In the genomic region with DNA sequence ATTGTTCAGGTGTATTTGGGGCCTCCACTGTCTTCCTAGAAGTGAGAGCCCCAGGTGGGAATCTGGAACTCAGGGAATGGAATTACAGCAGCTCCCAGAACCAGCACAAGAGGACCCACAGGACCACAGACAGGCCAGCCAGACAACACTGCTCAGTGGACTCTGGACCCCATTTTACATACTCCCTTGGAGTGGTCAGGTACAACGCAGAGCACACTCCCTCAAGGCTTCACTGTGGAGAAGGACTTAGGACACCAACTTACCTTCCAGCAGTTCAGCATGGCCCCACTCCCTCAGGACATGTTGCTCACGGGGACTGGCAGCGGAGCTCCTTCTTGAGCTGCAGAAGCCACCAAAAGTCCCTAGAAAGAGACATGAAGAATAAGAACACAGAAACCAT, we compare ENCODE assay signal across 9 mouse cellular contexts. TPM values are rescaled to one million over a fixed set of nuclear protein-coding genes. Genes with fewer than 3 reads are reported as not detected.
A peak's percentile ranks its signal among the peaks of the same experiment; 100 is the strongest.
DNase-seq lines count a peak whose midpoint lies in the region; ATAC-seq lines count a peak whose summit lies in the region.
"Had no signal": no experiment of that assay in that cellular context is flagged by ENCODE, and none has a peak within 500 bp of the region (broad histone marks: within the 10 kb centered on the region; RNA-seq: fewer than 3 reads in every experiment).

No protein-coding gene starts in this region.

- WGBS in heart, embryonic 16.5 days, result 93% methylated on average over 3 of the region's 3 CpGs
- WGBS in embryonic facial prominence, embryonic 14.5 days, result 82% methylated on average over 3 of the region's 3 CpGs
- 90% methylated on average over 3 of the region's 3 CpGs for WGBS in kidney, embryonic 15.5 days
- 94% methylated on average over 3 of the region's 3 CpGs for WGBS in midbrain, embryonic 16.5 days

- intact Hi-C loops in heart, postnatal 10 days (cut with DNase I), result no loop called here

- peak overlapping the region; percentile 84 for H3K4me3 ChIP-seq in heart, embryonic 16.5 days (ENCODE audit: low read length)
- H3K4me3 ChIP-seq in embryonic facial prominence, embryonic 14.5 days (ENCODE audit: low read depth, low read length), result peak overlapping the region; percentile 78
- H3K4me3 ChIP-seq in kidney, embryonic 15.5 days (replicated peaks), result peak overlapping the region; percentile 67
- H3K4me3 ChIP-seq in midbrain, embryonic 16.5 days (ENCODE audit: low read depth, low read length), result peak overlapping the region; percentile 55

- peaks cover 10% of the 10 kb centered on the region for H3K4me1 ChIP-seq in heart, embryonic 16.5 days (ENCODE audit: control insufficient read depth, insufficient read depth, low read length)
- H3K4me1 ChIP-seq in embryonic facial prominence, embryonic 14.5 days (ENCODE audit: control insufficient read depth, insufficient read depth, low read length), result peaks cover 7% of the 10 kb centered on the region
- peaks cover 13% of the 10 kb centered on the region for H3K4me1 ChIP-seq in kidney, embryonic 15.5 days
- peaks cover 12% of the 10 kb centered on the region for H3K4me1 ChIP-seq in midbrain, embryonic 16.5 days (ENCODE audit: control insufficient read depth, insufficient read depth, low read length)

- no peaks in the 10 kb centered on the region for H3K27me3 ChIP-seq in heart, embryonic 16.5 days (ENCODE audit: control insufficient read depth, insufficient read depth, low read length)
- H3K27me3 ChIP-seq in embryonic facial prominence, embryonic 14.5 days (replicated peaks; ENCODE audit: control insufficient read depth, insufficient read depth, low read length), result no peaks in the 10 kb centered on the region
- no peaks in the 10 kb centered on the region for H3K27me3 ChIP-seq in kidney, embryonic 15.5 days
- no peaks in the 10 kb centered on the region for H3K27me3 ChIP-seq in midbrain, embryonic 16.5 days (ENCODE audit: control insufficient read depth, insufficient read depth, low read depth, low read length)

- peaks cover 1% of the 10 kb centered on the region for H3K9me3 ChIP-seq in heart, embryonic 16.5 days (replicated peaks; ENCODE audit: control insufficient read depth, low read length)
- H3K9me3 ChIP-seq in embryonic facial prominence, embryonic 14.5 days (ENCODE audit: control insufficient read depth, low read length), result peaks cover 9% of the 10 kb centered on the region
- H3K9me3 ChIP-seq in kidney, embryonic 15.5 days (replicated peaks), result peaks cover 4% of the 10 kb centered on the region; the same call in 1 of the 2 replicates
- H3K9me3 ChIP-seq in midbrain, embryonic 16.5 days (replicated peaks; ENCODE audit: control insufficient read depth, low read length, poor library complexity, severe bottlenecking), result peaks cover 4% of the 10 kb centered on the region; the same call in 1 of the 2 replicates

- peaks cover 32% of the 10 kb centered on the region for H3K36me3 ChIP-seq in heart, embryonic 16.5 days (ENCODE audit: control insufficient read depth, insufficient read depth)
- H3K36me3 ChIP-seq in embryonic facial prominence, embryonic 14.5 days (ENCODE audit: control insufficient read depth, insufficient read depth, low read length), result peaks cover 41% of the 10 kb centered on the region
- H3K36me3 ChIP-seq in kidney, embryonic 15.5 days, result peaks cover 41% of the 10 kb centered on the region
- H3K36me3 ChIP-seq in midbrain, embryonic 16.5 days (ENCODE audit: control insufficient read depth, insufficient read depth, low read length), result peaks cover 20% of the 10 kb centered on the region

- no peak overlapping the region for H3K27ac ChIP-seq in heart, embryonic 16.5 days (ENCODE audit: low read length)
- H3K27ac ChIP-seq in embryonic facial prominence, embryonic 14.5 days (replicated peaks; ENCODE audit: low read depth, low read length), result no peak overlapping the region
- no peak overlapping the region for H3K27ac ChIP-seq in kidney, embryonic 15.5 days
- no peak overlapping the region for H3K27ac ChIP-seq in midbrain, embryonic 16.5 days (ENCODE audit: low read length)

- peak overlapping the region; percentile 79 for H3K4me2 ChIP-seq in heart, embryonic 16.5 days (ENCODE audit: low read depth, low read length)
- peak overlapping the region; percentile 76 for H3K4me2 ChIP-seq in embryonic facial prominence, embryonic 14.5 days (ENCODE audit: low read depth, low read length)
- H3K4me2 ChIP-seq in kidney, embryonic 15.5 days, result peak overlapping the region; percentile 61
- peak overlapping the region; percentile 82 for H3K4me2 ChIP-seq in midbrain, embryonic 16.5 days (ENCODE audit: low read length)

- ATAC-seq in heart, embryonic 16.5 days (replicated peaks; ENCODE audit: extremely low read depth, insufficient read depth, low FRiP score), result no peak
- no peak for ATAC-seq in embryonic facial prominence, embryonic 14.5 days (ENCODE audit: low read depth)
- no peak for ATAC-seq in kidney, embryonic 15.5 days (replicated peaks; ENCODE audit: low FRiP score)
- ATAC-seq in midbrain, embryonic 16.5 days, result no peak

- DNase-seq in heart, postnatal 10 days, result no peak
- DNase-seq in embryonic facial prominence, embryonic 14.5 days (ENCODE audit: low spot score), result no peak
- DNase-seq in spleen, adult 18-20 months, result no peak
- no peak for DNase-seq in thymus, postnatal 0 days (ENCODE audit: low spot score)
- no peak for DNase-seq in thymus, postnatal 4 days
- DNase-seq: cerebellum, adult 11 months had no signal

- H3K9ac ChIP-seq in heart, embryonic 16.5 days (ENCODE audit: low read length), result no peak overlapping the region; the same call in 1 of the 2 replicates
- H3K9ac ChIP-seq in embryonic facial prominence, embryonic 14.5 days (ENCODE audit: low read depth, low read length), result peak overlapping the region; percentile 76; the same call in 1 of the 2 replicates
- 0 out of 2 replicates have a peak overlapping the region, but pooled peaks have one; percentile 21 for H3K9ac ChIP-seq in kidney, embryonic 15.5 days
- 0 out of 2 replicates have a peak overlapping the region, but pooled peaks have one; percentile 60 for H3K9ac ChIP-seq in midbrain, embryonic 16.5 days (ENCODE audit: low read depth, low read length)

RNA-seq across cellular contexts. Expression of gene Polrmt, which starts 1.0 kb away (rescaled TPM):
- 36.1 and 36.3 TPM in 2 replicates for polyA plus RNA-seq in heart, embryonic 16.5 days (2015; fragmentation: Nextera tagmentation; extraction: Ambion mirVana)
- 10 to 100 TPM; 36.3 to 54.4 TPM for total RNA-seq in heart, postnatal 10 days (2021)
- 32.5 and 33.6 TPM in 2 replicates for polyA plus RNA-seq in embryonic facial prominence, embryonic 14.5 days (2014; fragmentation: Nextera tagmentation; extraction: Ambion mirVana)
- 43.7 and 54.4 TPM in 2 replicates for polyA plus RNA-seq in kidney, embryonic 15.5 days (2015; fragmentation: Nextera tagmentation; extraction: Ambion mirVana)
- polyA plus RNA-seq in midbrain, embryonic 16.5 days (2015; fragmentation: Nextera tagmentation; extraction: Ambion mirVana), result 45.3 and 45.9 TPM in 2 replicates
- 35.2 and 39.5 TPM in 2 replicates for polyA plus RNA-seq in thymus, postnatal 0 days (2015; fragmentation: Nextera tagmentation; extraction: Ambion mirVana)

RNA-seq across cellular contexts. Expression of gene Fgf22, which starts 9.5 kb away (rescaled TPM):
- polyA plus RNA-seq in heart, embryonic 16.5 days (2015; fragmentation: Nextera tagmentation; extraction: Ambion mirVana), result 0.13 TPM in 1 of 2 replicates, not detected in the other
- total RNA-seq in heart, postnatal 10 days (2021), result not detected
- polyA plus RNA-seq in embryonic facial prominence, embryonic 14.5 days (2014; fragmentation: Nextera tagmentation; extraction: Ambion mirVana), result 0.35 and 0.38 TPM in 2 replicates
- 0.12 and 0.14 TPM in 2 replicates for polyA plus RNA-seq in kidney, embryonic 15.5 days (2015; fragmentation: Nextera tagmentation; extraction: Ambion mirVana)
- 1.8 TPM in 2 replicates for polyA plus RNA-seq in midbrain, embryonic 16.5 days (2015; fragmentation: Nextera tagmentation; extraction: Ambion mirVana)
- polyA plus RNA-seq in thymus, postnatal 0 days (2015; fragmentation: Nextera tagmentation; extraction: Ambion mirVana), result 0.23 TPM in 1 of 2 replicates, not detected in the other

RNA-seq across cellular contexts. Expression of gene Rnf126, which starts 21.3 kb away (rescaled TPM):
- 56.0 and 57.4 TPM in 2 replicates for polyA plus RNA-seq in heart, embryonic 16.5 days (2015; fragmentation: Nextera tagmentation; extraction: Ambion mirVana)
- 10 to 100 TPM; 31.8 to 34.4 TPM for total RNA-seq in heart, postnatal 10 days (2021)
- 77.5 and 78.9 TPM in 2 replicates for polyA plus RNA-seq in embryonic facial prominence, embryonic 14.5 days (2014; fragmentation: Nextera tagmentation; extraction: Ambion mirVana)
- polyA plus RNA-seq in kidney, embryonic 15.5 days (2015; fragmentation: Nextera tagmentation; extraction: Ambion mirVana), result 88.5 and 102 TPM in 2 replicates
- polyA plus RNA-seq in midbrain, embryonic 16.5 days (2015; fragmentation: Nextera tagmentation; extraction: Ambion mirVana), result 90.2 and 92.3 TPM in 2 replicates
- 74.1 and 80.0 TPM in 2 replicates for polyA plus RNA-seq in thymus, postnatal 0 days (2015; fragmentation: Nextera tagmentation; extraction: Ambion mirVana)

RNA-seq across cellular contexts. Expression of gene Hcn2, which starts 29.0 kb away (rescaled TPM):
- polyA plus RNA-seq in heart, embryonic 16.5 days (2015; fragmentation: Nextera tagmentation; extraction: Ambion mirVana), result not detected in 2 replicates
- total RNA-seq in heart, postnatal 10 days (2021), result 10 to 100 TPM; 22.6 to 27.6 TPM
- polyA plus RNA-seq in embryonic facial prominence, embryonic 14.5 days (2014; fragmentation: Nextera tagmentation; extraction: Ambion mirVana), result 0.15 and 0.20 TPM in 2 replicates
- 0.05 and 0.19 TPM in 2 replicates for polyA plus RNA-seq in kidney, embryonic 15.5 days (2015; fragmentation: Nextera tagmentation; extraction: Ambion mirVana)
- 0.87 and 0.89 TPM in 2 replicates for polyA plus RNA-seq in midbrain, embryonic 16.5 days (2015; fragmentation: Nextera tagmentation; extraction: Ambion mirVana)
- polyA plus RNA-seq in thymus, postnatal 0 days (2015; fragmentation: Nextera tagmentation; extraction: Ambion mirVana), result 0.05 TPM in 1 of 2 replicates, not detected in the other

RNA-seq across cellular contexts. Expression of gene Fstl3, which starts 31.7 kb away (rescaled TPM):
- polyA plus RNA-seq in heart, embryonic 16.5 days (2015; fragmentation: Nextera tagmentation; extraction: Ambion mirVana), result 22.6 and 26.7 TPM in 2 replicates
- total RNA-seq in heart, postnatal 10 days (2021), result 1 to 10 TPM; 5.8 to 7.4 TPM
- 8.3 and 10.7 TPM in 2 replicates for polyA plus RNA-seq in embryonic facial prominence, embryonic 14.5 days (2014; fragmentation: Nextera tagmentation; extraction: Ambion mirVana)
- 15.3 and 15.6 TPM in 2 replicates for polyA plus RNA-seq in kidney, embryonic 15.5 days (2015; fragmentation: Nextera tagmentation; extraction: Ambion mirVana)
- polyA plus RNA-seq in midbrain, embryonic 16.5 days (2015; fragmentation: Nextera tagmentation; extraction: Ambion mirVana), result 2.2 and 3.5 TPM in 2 replicates
- 5.4 and 6.0 TPM in 2 replicates for polyA plus RNA-seq in thymus, postnatal 0 days (2015; fragmentation: Nextera tagmentation; extraction: Ambion mirVana)
